Mouse (Mus musculus) bone marrow macrophage, adult 2 months (primary cell): ENCODE measurements around the gene Gps1.

Experiments
- CTCF ChIP-seq: IDR thresholded peaks from 2 replicates; pipeline ENCODE4 v1.5.1; 2012; ENCODE audit warnings: low read depth, mild to moderate bottlenecking, low read length, moderate library complexity
- POLR2A ChIP-seq: IDR thresholded peaks from 2 replicates; pipeline ENCODE4 v1.6.1; 2012; ENCODE audit warnings: mild to moderate bottlenecking, low read depth, low read length, borderline replicate concordance

DNA sequence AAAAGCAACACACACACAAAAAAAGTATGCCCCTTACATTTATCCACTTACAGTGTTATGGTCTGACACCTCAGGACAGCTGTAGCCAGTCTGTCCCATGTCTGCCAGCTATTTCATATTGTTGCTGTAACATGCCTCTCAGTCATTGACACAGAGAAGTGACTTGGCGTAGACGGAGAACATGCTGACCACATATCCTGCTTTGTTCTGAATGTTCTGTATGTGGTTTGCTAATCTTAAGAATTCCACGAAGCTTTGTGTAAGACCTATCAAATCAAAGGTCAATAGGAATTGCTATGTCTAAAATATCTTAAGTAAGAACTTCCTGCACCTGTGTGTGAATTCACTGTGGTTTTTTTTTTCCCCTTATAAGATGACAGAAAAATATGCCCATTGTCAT lies 14.2 kb downstream of the Gps1 start:
- TF ChIP-seq POLR2A (no peak), CTCF (no peak)
